Mouse (Mus musculus) CH12F3 (cell line): ENCODE data around the gene Enpep.

Experiments
- in situ Hi-C: fragments of 300-500 bp; cut with MboI; formaldehyde crosslinking; loops from 2 replicates; pipeline ENCODE4 v1.14.3; 2020; ENCODE audit warnings: low sequenced_read_pairs

The Enpep gene

DNA sequence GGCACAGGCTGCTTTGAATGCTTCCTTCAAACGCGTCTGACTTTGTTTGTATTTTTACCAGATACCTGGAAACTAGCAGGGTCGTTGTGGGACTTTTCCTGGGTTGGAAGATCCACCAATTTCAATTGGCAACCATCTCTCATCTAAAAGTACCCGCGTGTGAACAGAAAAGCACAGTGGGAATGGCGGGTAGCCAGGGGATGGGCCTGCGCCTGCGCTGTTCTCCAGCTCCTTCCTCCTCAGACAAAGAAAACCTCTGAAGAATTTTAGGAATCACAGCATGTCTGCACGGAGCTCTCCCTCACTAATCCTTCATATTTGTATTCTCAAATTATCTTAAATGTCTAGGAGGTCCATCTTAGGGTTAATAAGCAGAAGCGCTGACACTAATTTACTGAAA, 78.3 kb downstream of the Enpep start:
- in situ Hi-C loops, result no loop called here

DNA sequence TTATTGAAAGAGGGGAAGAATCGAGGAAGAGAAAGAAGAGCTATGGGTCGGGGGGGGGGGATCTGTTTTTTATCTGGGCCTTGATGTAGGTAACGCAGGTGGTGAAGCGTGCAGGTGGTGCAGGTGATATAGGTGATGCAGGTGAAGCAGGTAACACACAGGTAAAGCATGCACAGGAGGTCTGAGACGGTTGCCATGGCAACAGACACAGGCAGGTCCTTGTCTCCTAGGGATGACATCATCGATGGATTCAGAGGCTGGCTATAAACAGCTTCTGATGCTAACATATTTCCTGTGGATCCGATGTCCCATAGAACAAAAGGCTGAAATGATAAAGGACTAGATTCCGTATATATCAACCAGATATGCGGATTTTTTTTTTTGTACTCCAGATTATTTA, 81.5 kb downstream of the Enpep start:
- in situ Hi-C loops, result no loop called here

DNA sequence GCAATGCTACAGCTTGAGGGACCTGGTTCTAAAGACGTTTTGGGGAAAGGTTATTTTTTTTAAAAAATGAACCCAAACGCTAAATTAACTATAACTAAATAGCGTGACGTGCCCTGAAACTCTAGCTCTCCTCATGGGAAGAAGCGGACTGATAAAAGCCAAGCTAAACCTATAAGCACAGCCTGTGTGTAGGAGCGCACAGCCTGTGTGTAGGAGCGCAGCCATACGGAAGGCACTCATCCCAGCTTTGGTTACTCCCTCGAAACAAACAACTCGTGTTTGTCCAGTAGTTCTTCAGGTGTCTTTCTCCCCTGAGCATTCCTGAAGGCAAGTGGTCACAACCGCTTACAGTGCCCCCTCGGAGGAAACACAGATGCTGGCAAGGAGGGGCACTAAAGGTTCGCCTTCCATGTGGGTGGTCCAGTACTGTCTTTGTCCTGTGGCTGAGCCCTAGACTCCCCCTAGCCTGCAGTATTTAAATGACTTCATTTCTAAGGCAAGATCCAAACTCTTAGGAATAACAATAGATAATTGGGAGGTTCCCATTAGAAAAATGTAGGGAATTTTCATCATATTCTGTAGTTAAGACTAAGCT, 93.8 kb downstream of the Enpep start:
- in situ Hi-C loops, result no loop called here

DNA sequence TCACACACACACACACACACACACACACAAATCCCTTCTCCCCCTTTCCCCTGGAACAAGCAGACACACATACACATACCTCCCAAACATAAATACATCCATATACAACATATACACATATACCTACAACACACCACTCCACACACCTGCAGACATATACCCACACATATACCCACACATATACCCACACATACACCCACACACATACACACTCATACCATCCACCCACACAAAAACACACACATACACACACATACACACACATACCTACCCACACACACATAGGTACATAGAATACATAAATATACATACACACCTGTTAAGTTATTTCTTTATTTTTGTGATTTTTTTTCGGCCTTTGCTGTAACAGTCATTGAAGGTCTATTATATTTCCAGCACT, 94.5 kb downstream of the Enpep start:
- in situ Hi-C loops, result no loop called here

DNA sequence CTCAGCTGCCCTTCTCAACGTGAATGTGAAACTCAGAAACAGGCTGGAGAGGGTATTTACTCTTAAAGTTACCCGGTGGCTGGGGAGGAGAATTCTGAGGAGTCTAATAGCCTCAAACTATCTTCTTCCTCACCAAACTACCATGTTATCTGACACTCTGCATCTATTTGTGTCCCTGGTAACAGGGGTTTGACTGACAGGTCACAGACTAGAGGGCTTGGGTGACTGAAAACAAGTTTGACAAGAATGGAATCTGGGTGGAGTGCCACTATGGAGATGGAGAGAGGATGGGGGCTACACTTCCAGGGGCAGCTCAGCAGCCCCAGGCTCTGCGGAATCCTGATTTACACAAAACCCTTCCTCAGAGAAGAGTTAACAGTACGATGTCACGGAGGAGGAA, 105.2 kb downstream of the Enpep start:
- in situ Hi-C loops, result no loop called here

DNA sequence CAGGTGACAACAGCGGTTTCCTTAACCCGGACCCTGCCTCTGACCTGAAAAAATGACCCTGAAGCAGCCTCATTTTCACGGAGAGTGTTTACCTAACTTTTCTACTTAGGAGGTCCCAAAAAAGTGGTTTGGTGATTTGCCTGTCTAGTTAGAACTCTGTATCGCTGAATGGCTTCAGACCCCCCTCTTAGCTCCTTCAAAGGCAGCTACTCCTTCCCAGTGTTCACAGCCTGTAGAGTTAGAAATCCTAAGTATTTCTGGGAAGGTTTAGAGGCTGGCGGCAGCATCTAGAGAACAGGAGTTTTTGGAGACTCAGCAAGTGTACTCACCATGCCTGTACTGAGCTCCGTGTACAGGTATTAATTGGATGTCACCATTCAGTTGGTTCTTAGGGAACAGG, 105.8 kb downstream of the Enpep start:
- in situ Hi-C loops, result no loop called here

DNA sequence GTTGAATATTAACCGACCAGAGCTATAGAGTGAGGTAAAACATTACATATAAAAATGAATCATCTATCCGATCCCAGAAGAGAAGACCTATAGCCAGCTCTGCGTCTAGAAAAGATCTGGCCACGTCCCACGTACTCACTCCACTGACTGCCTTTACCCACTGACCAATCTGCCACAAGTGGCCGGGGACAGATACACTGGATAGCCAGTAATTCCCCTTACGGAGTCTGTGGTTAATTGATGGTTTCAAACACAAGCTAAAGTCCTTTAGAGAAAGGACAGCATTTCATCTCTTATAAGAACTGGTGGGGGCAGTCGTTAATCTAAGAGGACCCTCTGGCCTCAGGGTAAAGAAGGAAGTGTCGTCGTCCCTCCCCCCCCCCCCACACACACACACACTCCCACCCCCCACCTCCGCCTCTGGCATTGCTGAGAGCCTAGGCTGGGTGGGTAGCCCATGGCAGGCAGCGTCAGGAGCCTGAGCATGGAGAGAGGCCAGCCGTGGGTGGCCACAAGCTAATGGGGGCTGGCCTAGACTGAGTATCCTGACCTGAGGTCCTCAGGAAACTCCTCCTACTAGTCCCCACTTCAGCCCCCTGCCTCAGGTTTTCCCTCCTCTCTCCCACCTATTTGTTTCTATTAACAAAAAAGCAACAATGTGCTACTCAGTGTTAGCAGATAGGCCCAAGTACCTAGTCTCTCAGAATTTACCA, 106.8 kb downstream of the Enpep start:
- in situ Hi-C loops, result no loop called here

DNA sequence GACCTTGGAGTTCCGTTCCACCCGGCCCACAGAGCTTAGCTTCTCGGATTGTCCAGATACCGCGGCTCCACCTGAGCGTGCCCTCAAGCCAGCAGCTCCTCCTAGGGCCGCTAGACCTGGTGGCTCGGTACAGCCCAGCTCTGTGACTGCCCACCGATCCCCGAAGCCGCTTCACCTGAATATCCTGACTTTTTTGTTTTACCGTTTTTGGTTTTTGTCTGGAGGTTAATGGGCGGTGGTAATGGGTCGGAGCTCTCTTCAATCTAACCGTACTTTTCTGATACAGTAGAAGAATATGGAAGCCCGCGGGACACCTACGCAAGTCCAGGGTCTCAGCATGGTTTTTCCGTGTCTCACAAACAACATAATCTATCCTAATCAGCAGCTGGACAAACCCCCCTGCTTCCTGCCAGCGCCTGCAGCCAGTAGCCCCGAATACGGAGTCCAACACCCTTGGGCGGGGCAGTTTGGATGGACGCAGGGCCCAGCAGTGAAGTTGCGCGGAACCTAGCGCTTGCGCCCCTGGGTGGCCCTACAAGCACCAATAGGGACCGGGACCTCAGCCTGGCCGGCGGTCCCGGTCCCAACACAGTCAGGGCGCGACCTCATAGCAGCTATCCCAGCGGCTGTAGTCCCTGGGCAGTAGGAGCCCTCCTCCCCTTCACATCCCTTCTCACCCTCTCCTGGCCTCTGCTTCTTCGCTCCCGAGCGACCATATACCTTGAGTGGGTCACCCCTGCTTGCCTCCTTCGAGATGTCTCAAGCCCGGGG, 107.5 kb downstream of the Enpep start:
- in situ Hi-C loops, result no loop called here

DNA sequence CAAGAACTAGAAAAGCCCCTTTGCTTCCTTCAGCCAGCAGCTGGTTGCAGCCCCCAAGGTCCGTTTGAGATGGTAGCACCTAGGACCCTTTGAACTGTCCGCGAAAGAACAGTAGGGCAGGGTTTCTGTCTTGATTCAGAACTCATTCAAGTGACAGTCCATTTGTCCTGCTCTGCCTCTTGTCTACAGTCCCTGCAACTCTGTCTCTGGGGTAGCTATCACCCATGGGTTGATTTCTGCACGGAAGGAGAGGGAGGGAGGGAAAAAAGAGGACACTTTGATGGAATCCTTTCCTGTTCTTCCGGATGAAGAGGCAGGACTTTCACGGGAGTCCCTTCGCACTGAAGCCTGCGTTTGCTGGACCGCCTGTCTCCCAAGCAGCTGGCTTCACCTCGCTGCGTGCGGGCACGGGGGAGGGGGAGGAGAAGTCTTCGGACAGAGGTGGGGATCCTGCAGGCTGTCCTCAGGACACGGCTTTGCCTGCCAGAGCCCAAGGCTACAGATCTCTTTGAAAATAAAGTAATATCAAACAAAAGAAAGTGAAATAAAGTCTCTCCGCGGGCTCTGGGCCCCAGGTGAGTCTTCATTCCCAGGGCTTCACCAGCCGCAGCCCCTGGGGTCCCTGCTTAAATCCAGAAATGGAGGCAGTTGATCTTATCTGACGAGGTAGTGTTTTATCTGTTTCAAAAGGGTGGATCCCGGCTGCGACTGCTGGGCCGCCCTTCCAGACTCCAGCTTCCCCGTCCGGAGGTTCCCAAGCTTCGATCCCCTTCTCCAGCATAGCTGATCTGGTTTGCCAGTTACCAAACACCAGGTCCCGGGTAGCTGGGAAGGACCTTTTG, 108.3 kb downstream of the Enpep start:
- in situ Hi-C loops, result no loop called here

DNA sequence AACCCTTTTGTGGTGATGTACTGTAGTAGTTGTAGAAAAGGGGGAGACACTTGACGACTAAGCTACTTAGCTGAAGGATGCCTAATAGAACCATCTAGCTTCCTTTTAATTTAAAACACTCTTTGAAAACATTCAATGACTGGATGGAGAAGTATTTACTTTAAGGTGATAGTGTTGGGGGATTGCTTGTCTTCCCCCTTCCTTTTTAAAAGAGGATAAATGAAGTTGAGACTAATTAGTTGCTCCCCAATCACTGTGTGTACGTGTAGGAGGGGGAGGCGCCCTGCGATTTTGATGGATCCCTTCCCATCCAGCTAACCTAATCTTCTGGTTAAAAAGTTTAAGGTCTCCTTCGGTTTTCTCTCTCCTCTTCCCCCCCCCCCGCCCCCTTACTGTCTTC, 109.1 kb downstream of the Enpep start:
- in situ Hi-C loops, result no loop called here

DNA sequence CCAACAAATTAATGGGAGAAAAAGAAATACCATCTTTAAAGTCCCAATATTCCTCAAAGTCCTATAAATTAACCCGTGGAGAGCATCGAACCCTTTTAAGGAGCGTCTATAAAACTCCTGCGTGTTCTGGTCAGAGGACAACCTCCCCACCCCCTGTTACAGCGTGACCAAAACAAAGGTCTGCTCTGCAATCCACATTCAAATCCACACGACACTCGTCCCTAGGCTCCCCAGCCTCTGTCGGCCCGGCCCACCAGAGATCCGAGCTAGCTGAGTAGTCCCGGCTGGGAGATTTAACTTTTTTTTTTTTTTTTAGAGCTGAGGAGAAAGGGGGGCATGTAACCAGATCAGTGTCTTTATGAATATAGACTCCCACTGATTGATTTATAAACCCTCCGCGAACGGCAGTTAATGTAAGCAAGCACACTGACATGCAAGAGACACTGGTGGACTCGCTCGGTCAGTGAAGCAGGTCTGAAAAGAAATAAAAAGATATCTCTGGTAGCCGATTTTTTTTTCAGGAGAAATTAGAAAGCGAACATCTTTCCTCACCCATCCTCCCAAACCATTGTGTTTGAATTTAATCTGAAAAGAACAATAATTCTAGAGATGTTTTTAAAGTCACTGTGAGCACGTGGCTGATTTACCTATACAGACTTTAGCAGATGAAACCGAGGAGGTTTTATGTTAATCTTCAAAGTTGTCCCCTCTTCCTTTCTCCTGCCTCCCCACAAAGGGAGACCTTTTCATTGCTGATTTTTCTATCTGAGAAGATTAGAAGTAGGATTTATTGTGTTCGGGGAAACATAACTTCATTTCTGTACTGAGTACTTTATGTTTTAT, 109.9 kb downstream of the Enpep start:
- in situ Hi-C loops, result no loop called here

DNA sequence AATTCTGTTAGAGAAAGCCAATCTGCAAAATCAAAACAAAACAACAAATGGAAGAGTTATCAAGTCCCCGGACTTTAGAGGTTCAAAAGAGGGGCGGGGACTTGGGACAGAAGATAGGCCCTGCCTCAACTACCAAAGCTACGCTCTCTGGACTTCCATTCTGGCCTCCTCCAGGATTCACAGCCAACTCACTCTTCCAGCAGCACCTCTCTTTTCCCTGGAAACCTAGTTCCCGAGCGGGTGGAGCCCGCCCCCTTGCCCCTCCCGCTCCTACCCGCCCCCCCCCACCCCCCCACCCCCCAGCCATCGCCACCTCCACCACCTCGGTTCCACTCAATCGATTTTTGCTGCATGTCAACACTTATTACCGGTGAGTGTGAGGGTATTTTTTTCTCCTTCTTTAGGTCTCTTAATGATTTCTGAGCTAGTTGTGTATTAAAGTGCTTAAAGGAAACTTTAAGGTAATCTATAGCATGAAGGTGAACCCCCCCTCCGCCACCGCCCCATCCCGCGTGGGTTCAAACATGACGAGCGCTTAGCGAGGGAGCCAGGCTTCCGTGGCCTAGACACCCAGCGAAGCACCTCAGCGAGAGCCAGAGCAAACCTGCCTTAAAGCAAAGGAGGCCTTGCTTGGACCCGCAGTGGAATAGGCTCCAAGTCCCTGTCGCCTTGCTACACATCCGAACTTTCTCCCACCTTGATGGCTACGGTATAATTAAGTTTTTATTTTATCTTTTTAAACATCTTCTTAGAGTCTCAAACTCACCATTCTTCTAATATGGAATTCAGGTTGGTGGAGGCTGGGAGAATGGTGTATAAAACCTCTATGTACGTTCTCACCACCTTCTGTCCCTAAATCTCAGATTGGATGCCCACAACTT, 110.9 kb downstream of the Enpep start:
- in situ Hi-C loops, result no loop called here

DNA sequence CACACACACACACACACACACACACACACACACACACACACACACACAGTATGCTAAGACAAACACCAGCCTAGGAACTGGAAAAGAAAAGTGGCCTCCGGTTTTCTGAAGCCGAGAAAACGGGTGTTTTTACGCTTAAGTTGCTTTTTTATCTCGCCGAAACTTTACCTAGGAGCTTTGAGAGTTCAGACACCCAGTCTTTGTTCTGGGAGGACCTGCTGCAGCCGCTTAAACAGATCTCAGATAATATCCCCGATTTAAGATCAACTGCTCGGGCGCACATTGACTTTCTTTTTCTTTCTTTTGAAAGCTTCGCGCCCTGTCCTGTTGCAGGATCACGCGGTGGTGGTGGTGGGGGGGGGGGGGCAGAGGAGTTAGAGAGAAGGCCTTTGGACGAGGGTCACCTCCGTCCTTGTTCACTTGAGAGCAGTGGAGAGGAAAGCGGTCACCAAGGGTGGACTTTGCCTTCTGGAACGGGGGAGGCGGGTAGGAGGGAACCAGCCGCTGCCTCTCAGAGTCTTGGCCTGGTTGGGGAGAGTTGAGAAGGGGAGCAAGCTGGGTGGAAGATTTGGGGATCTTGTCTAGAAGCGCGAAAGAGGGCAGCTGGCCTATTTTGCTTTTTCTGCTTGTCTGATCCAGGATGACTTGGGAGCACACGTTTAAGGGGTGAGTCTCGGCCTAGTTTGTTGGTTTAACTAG, 111.7 kb downstream of the Enpep start:
- in situ Hi-C loops, result no loop called here

DNA sequence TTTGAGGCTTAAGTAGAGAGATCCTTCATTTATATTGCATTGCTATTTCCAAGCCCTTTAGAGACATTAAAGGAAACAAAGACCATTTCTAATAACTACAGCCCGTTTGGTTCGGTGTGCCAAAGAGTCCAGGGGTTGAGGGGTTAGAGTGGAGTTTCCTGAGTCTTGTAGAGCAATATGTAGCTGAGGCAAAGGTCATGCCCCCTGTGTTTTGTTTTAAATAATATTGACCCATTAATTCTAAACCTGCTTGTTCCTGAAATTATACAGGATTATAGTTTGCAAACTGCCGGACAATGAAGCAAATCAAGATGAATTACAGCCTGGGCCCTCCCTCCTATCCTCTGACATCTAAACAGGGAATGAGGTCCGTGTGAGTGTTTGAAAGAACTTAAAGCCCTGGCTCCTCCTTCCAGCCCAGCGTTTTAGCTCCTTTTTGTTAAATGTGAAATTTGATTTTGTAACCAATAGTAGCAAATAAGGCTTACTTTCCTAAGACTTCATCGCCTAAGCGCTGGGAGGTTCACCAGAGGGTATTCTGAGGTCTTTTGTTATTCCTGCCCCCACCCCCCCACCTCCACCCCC, 112.3 kb downstream of the Enpep start:
- in situ Hi-C loops, result no loop called here
